Mouse (Mus musculus) kidney, postnatal 0 days (tissue): ENCODE results near the gene Calm2. TPM values are rescaled to one million over a fixed set of nuclear protein-coding genes. Genes with fewer than 3 reads are reported as not detected.
A peak's percentile ranks its signal among the peaks of the same experiment; 100 is the strongest.

Experiments
- ATAC-seq: fragments of 200-750 bp; cut with Nextera tagmentation; replicated peaks from 2 replicates; pipeline ENCODE4 v1.8.0; 2017; ENCODE audit warnings: low read depth, moderate number of reproducible peaks, moderate TSS enrichment, moderate library complexity; ENCODE audit not compliant: low FRiP score
- DNase-seq: peaks from one replicate; pipeline ENCODE4 v3.0.0-alpha.2; 2016; ENCODE audit warnings: low spot score
- H3K27ac ChIP-seq: fragments of 300-500 bp; sonication (generic); 2 replicates; pipeline ENCODE4 v1.5.1; 2014; ENCODE audit warnings: mild to moderate bottlenecking
- H3K27me3 ChIP-seq: fragments of 300-500 bp; sonication (generic); 2 replicates; pipeline ENCODE4 v1.6.1; 2014; ENCODE audit warnings: low read length, mixed read lengths; ENCODE audit not compliant: insufficient read depth
- H3K36me3 ChIP-seq: fragments of 300-500 bp; sonication (generic); 2 replicates; pipeline ENCODE4 v1.6.1; 2014; ENCODE audit warnings: low read length, mixed read lengths; ENCODE audit not compliant: insufficient read depth
- H3K4me1 ChIP-seq: fragments of 300-500 bp; sonication (generic); replicated peaks from 2 replicates; pipeline ENCODE4 v1.6.1; 2014; ENCODE audit warnings: antibody characterized with exemption, low read length, mixed read lengths; ENCODE audit not compliant: insufficient read depth
- H3K4me2 ChIP-seq: fragments of 300-500 bp; sonication (generic); 2 replicates; pipeline ENCODE4 v1.6.1; 2014; ENCODE audit warnings: mild to moderate bottlenecking, low read length, moderate library complexity, mixed read lengths
- H3K4me3 ChIP-seq: fragments of 300-500 bp; sonication (generic); replicated peaks from 2 replicates; pipeline ENCODE4 v1.5.1; 2014; ENCODE audit warnings: low read depth, low read length
- H3K9ac ChIP-seq: fragments of 300-500 bp; sonication (generic); 2 replicates; pipeline ENCODE4 v1.6.1; 2014; ENCODE audit warnings: low read depth, low read length
- H3K9me3 ChIP-seq: fragments of 300-500 bp; sonication (generic); replicated peaks from 2 replicates; pipeline ENCODE4 v1.6.1; 2016; ENCODE audit warnings: low read length, inconsistent platforms, mixed read lengths
- CTCF ChIP-seq: IDR thresholded peaks from 2 replicates; pipeline ENCODE4 v1.5.1; 2016; ENCODE audit warnings: antibody characterized with exemption, low read depth, mild to moderate bottlenecking, moderate library complexity
- WGBS: fragments of 180-500 bp; shearing (Covaris S2); extraction: QIAGEN DNeasy Blood & Tissue Kit; methylation state at CpG from one replicate; pipeline ENCODE4 v1.1.7; 2014; 5-methylcytosine and 5-hydroxymethylcytosine counted together
- polyA plus RNA-seq: library from polyadenylated mRNA; unstranded; fragments of >200 nt; fragmentation: Nextera tagmentation; extraction: Ambion mirVana; gene quantifications from 2 replicates; pipeline ENCODE4 v1.2.1, GENCODE M21; 2015

Gene Calm2
- polyA plus RNA-seq, 1 experiment from 2014 or later: 1,007 TPM

DNA sequence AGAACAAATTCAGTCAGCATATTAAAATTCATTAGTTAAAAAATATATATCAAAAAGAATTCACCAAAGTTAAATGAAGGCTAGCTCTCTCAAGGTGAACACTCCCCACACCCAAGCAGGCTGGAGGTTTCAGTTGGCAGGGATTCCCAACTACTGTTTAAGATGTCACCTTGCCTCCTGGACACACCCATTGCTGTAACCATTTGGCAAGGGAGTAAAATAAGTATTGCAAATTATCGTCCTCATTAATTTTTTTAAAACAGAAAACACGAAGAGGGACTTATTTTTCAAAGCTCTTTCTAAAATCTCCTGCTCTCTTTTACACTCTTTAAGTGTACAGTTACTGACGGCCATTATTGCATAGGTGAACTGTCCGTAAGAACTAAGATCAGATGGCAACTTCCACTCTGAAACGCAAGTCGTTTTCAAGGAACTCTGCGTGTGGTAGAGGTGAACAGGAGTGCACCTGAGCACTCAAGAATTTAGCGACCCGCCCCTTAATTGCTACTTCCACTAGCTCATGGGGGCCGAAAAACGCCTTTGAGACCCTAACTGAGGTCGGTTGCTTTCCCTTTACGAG is 1.3 kb downstream of the Calm2 start:
- Histone ChIP-seq H3K36me3 (no peaks in the 10 kb centered on the region), H3K4me2 (peak overlapping the region; percentile 76), H3K9me3 (no peaks in the 10 kb centered on the region), H3K4me1 (peaks cover 20% of the 10 kb centered on the region), H3K4me3 (peak overlapping the region; percentile 78), H3K27me3 (no peaks in the 10 kb centered on the region), H3K9ac (peak overlapping the region; percentile 98), H3K27ac (peak overlapping the region; percentile 94)
- TF ChIP-seq CTCF: no peak
- ATAC-seq (no peak), DNase-seq (no peak)
- under 1% methylated on average over 13 of the region's 13 CpGs for WGBS

DNA sequence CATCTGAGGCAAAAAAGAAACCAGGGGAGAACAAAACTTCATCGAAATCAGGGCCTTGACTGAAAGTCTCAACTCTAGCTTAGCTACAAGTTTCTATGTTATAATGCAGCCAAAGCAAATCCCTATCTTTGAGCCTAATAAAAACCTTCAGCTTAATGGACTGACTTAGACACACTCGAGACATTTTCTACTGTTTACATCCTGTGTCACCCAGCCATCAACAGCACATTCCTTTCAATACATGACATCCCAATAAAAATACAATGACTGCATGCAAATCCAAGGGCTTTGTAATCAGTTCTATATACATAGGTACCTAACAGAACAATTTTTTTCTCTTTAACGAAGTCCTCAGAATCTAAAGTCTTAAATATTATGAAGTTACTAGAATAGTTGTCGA is 2.0 kb downstream of the Calm2 start:
- Histone ChIP-seq H3K27me3 (no peaks in the 10 kb centered on the region), H3K9ac (no peak overlapping the region), H3K9me3 (no peaks in the 10 kb centered on the region), H3K27ac (no peak overlapping the region), H3K4me3 (peak overlapping the region; percentile 24), H3K36me3 (no peaks in the 10 kb centered on the region), H3K4me2 (peak overlapping the region; percentile 50), H3K4me1 (peaks cover 20% of the 10 kb centered on the region)
- TF ChIP-seq CTCF: no peak
- DNase-seq (no peak), ATAC-seq (no peak)
- 30% methylated on average over 4 of the region's 4 CpGs for WGBS

DNA sequence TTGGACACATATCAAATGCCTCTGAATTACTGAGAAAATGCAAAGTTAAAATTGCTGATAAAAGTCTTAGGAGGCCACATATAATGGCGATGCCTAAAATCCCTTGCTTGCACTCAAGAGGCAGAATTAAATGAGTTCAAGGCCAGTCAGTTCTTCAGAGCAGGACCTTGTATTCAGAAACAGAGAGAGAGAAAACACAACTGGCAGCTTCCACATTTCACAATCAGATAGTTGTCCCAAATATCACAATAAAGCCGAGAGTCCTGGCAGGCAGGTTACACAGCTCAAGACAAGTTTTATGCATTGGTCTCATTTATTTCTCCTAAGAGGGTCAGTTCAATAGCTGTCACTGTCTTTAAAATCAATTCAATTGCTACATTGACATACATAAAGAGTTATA is 5.2 kb downstream of the Calm2 start:
- no peak overlapping the region for H3K4me3 ChIP-seq
- 47% methylated on average over 2 of the region's 2 CpGs for WGBS
- no peak overlapping the region for H3K4me2 ChIP-seq

DNA sequence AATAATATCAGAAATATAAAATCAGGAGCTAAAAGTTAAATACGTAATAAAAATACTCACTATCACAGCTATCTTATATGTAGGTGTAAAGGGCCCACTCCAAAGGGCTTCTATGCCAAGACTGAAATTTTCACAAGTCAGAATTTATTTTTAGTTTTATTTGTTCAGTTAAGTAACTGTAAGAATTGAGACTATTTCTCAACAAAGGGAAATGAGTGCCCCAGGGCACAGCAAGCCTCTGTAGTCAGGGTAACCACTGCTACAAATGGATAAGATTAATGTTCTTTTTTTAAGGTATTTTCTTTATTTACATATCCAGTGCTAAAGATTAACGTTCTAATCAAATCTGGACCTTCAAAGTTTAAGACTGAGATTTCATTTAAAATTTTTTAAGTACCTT is 7.3 kb downstream of the Calm2 start:
- Histone ChIP-seq H3K27me3 (no peaks in the 10 kb centered on the region), H3K36me3 (peaks cover 20% of the 10 kb centered on the region), H3K9me3 (no peaks in the 10 kb centered on the region), H3K4me2 (no peak overlapping the region), H3K9ac (no peak overlapping the region), H3K4me1 (peaks cover 14% of the 10 kb centered on the region), H3K27ac (no peak overlapping the region), H3K4me3 (no peak overlapping the region)
- TF ChIP-seq CTCF: no peak
- 87% methylated on average over 2 of the region's 2 CpGs for WGBS
- no peak for DNase-seq
- ATAC-seq: no peak

More for the DNA sequence above, 5.2 kb downstream of the Calm2 start:
- Histone ChIP-seq H3K27me3 (no peaks in the 10 kb centered on the region), H3K4me1 (peaks cover 18% of the 10 kb centered on the region), H3K36me3 (0 out of 2 replicates have a peak, but pooled peaks cover 4% of the 10 kb centered on the region), H3K27ac (no peak overlapping the region), H3K9ac (no peak overlapping the region), H3K9me3 (no peaks in the 10 kb centered on the region)
- ATAC-seq (no peak), DNase-seq (no peak)
- no peak for TF ChIP-seq CTCF

DNA sequence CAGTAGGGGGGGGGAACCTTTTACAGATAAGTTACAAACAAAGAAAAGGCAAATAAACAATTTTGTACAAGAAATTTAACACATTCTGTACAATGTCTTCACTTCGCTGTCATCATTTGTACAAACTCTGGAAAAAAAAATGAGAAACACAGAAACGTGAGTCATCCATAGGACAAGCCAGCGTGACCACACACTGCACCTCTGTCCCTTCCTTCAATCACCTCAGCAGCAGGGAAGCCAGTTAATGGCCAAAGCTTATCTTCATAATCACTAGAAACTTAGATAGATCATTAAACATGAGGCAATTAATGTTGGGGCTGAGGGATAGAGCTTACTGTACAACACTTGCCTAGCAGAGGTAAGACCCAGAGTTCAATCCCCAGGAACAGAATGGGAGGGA is 12.8 kb downstream of the Calm2 start:
- Histone ChIP-seq H3K4me2 (no peak overlapping the region), H3K27ac (no peak overlapping the region), H3K9ac (no peak overlapping the region), H3K27me3 (no peaks in the 10 kb centered on the region), H3K4me1 (no peaks in the 10 kb centered on the region), H3K36me3 (peaks cover 52% of the 10 kb centered on the region), H3K9me3 (no peaks in the 10 kb centered on the region), H3K4me3 (no peak overlapping the region)
- no peak for ATAC-seq
- no peak for DNase-seq
- 90% methylated on average over 3 of the region's 3 CpGs for WGBS
- TF ChIP-seq CTCF: no peak

DNA sequence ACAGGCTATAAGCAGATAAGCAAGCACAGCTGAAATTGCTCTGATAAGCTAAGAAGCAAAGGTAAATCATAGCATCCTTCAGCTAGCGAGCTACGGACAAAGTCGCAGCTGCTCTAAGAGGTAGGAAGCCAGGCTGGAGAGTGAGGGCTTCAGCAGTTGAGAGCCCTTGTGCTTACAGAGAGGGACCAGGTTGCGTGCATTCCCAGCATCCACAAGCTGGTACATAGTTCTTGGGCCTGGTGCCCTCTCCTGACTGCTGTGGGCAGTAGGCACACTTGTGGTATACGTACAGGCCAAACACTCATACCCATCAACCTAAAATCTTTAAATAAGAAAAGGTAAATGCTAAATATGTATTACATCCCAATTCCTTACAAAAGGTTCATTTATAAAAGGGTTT is 14.0 kb downstream of the Calm2 start:
- peaks cover 52% of the 10 kb centered on the region for H3K36me3 ChIP-seq
- ATAC-seq: no peak
- no peak for TF ChIP-seq CTCF

DNA sequence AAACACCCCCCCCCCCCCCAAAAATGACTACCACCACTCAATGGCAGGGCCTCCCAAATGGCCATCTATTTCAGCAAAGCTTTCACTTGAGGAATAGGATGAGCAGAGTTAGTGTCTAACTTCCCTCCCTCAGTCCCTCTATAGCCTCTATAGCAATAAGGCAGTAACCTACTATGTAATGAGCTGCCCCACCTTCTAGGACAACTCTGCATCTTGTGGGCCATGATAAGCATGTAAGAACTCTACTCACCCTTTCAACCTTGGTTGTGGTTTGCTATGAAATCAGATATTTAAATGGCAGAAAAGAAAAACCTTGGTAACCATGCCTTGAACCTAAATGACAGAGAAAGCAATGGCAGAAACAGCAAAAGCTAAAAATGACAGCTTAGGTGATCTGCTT is 14.4 kb downstream of the Calm2 start:
- no peak overlapping the region for H3K27ac ChIP-seq
- no peak overlapping the region for H3K4me2 ChIP-seq
- no peak overlapping the region for H3K9ac ChIP-seq
- H3K9me3 ChIP-seq: no peaks in the 10 kb centered on the region
- no peak for TF ChIP-seq CTCF
- DNase-seq (no peak), ATAC-seq (no peak)
- H3K27me3 ChIP-seq: no peaks in the 10 kb centered on the region
- no peak overlapping the region for H3K4me3 ChIP-seq
- H3K4me1 ChIP-seq: no peaks in the 10 kb centered on the region
- H3K36me3 ChIP-seq: peaks cover 52% of the 10 kb centered on the region

More for the DNA sequence above, 14.0 kb downstream of the Calm2 start:
- Histone ChIP-seq H3K9me3 (no peaks in the 10 kb centered on the region), H3K27ac (no peak overlapping the region), H3K4me3 (no peak overlapping the region), H3K4me2 (no peak overlapping the region), H3K9ac (no peak overlapping the region), H3K27me3 (no peaks in the 10 kb centered on the region), H3K4me1 (no peaks in the 10 kb centered on the region)
- 96% methylated on average over 5 of the region's 5 CpGs for WGBS
- DNase-seq: no peak
